Mouse (Mus musculus) limb, embryonic 10.5 days (tissue): ENCODE data around the gene Ripor2. TPM values are rescaled to one million over a fixed set of nuclear protein-coding genes. Genes with fewer than 3 reads are reported as not detected.

ENCODE experiments used
- DNase-seq: peaks from one replicate; pipeline ENCODE4 v3.0.0-alpha.2; 2017; ENCODE audit warnings: low spot score
- H3K27ac ChIP-seq: fragments of 300-500 bp; sonication (generic); 2 replicates; pipeline ENCODE4 v1.5.1; 2016; ENCODE audit warnings: mild to moderate bottlenecking
- H3K27me3 ChIP-seq: fragments of 300-500 bp; sonication (generic); 2 replicates; pipeline ENCODE4 v1.6.1; 2016; ENCODE audit warnings: low read depth, mild to moderate bottlenecking; ENCODE audit not compliant: poor library complexity, severe bottlenecking
- H3K36me3 ChIP-seq: fragments of 300-500 bp; sonication (generic); 2 replicates; pipeline ENCODE4 v1.6.1; 2016; ENCODE audit warnings: mild to moderate bottlenecking, moderate library complexity
- H3K4me1 ChIP-seq: fragments of 300-500 bp; sonication (generic); 2 replicates; pipeline ENCODE4 v1.6.1; 2016
- H3K4me3 ChIP-seq: fragments of 300-500 bp; sonication (generic); 2 replicates; pipeline ENCODE4 v1.5.1; 2016; ENCODE audit warnings: mild to moderate bottlenecking, moderate library complexity
- H3K9me3 ChIP-seq: fragments of 300-500 bp; sonication (generic); replicated peaks from 2 replicates; pipeline ENCODE4 v1.6.1; 2016; ENCODE audit warnings: mild to moderate bottlenecking
- WGBS: fragments of 180-500 bp; shearing (Covaris S2); methylation state at CpG from one replicate; pipeline ENCODE4 v1.1.7; 2016; 5-methylcytosine and 5-hydroxymethylcytosine counted together
- polyA plus RNA-seq: library from polyadenylated mRNA; unstranded; fragments of >200 nt; fragmentation: Nextera tagmentation; extraction: Ambion mirVana; gene quantifications from 2 replicates; pipeline ENCODE4 v1.2.1, GENCODE M21; 2016

The Ripor2 gene
- polyA plus RNA-seq = 0.36 and 0.90 TPM in 2 replicates

- no peak for DNase-seq
- Histone ChIP-seq H3K9me3 (no peaks in the 10 kb centered on the region), H3K36me3 (no peaks in the 10 kb centered on the region), H3K4me3 (no peak within 1 kb of the TSS), H3K27me3 (no peaks in the 10 kb centered on the region), H3K27ac (no peak within 1 kb of the TSS), H3K4me1 (peaks cover under 1% of the 10 kb centered on the region; the same call in 1 of the 2 replicates)
- 89% methylated on average over 10 of the region's 10 CpGs for WGBS
These were observed at the start of gene Ripor2 for GRCm38 (mm10) chr13:24581833-24582232. Ripor2 (plus strand) TSS chr13:24582189.

GRCm38 (mm10) chr13:24536531-24537167 lies 45.3 kb upstream of the Ripor2 start:
- no peaks in the 10 kb centered on the region for H3K4me1 ChIP-seq
- H3K27me3 ChIP-seq = no peaks in the 10 kb centered on the region
- no peak overlapping the region for H3K4me3 ChIP-seq
- no peak overlapping the region for H3K27ac ChIP-seq
- no peaks in the 10 kb centered on the region for H3K36me3 ChIP-seq
- no peak for DNase-seq
- 90% methylated on average over 6 of the region's 6 CpGs for whole genome bisulfite sequencing
- H3K9me3 ChIP-seq = no peaks in the 10 kb centered on the region

DNA sequence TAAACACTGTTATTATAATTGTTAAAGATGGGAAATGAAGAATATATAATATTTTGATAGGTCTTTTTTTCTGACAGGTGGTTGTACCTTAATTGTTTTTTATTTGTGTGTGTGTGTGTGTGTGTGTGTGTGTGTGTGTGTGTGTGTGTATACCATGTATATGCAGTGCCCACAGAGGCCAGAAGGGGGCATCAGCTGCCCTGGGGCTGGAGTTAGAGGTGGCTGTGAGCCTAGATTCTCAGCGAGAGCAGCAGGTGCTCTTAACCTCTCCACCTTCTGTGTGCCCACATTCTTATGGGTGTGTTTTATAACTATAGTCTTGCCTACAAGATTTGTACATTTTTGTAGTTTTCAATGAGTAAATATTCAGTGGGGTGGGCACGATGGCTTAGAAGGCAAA lies 44.0 kb upstream of the Ripor2 start:
- Histone ChIP-seq H3K27me3 (no peaks in the 10 kb centered on the region), H3K4me1 (no peaks in the 10 kb centered on the region), H3K4me3 (no peak overlapping the region), H3K9me3 (no peaks in the 10 kb centered on the region), H3K36me3 (no peaks in the 10 kb centered on the region), H3K27ac (no peak overlapping the region)
- DNase-seq = no peak
- WGBS = 89% methylated on average over 2 of the region's 2 CpGs

GRCm38 (mm10) chr13:24538941-24539340 lies 43.0 kb upstream of the Ripor2 start:
- H3K4me3 ChIP-seq = no peak overlapping the region
- H3K4me1 ChIP-seq = no peaks in the 10 kb centered on the region
- WGBS = 88% methylated on average over 5 of the region's 5 CpGs
- no peaks in the 10 kb centered on the region for H3K9me3 ChIP-seq
- no peaks in the 10 kb centered on the region for H3K27me3 ChIP-seq
- no peak overlapping the region for H3K27ac ChIP-seq
- DNase-seq = no peak
- H3K36me3 ChIP-seq = no peaks in the 10 kb centered on the region

DNA sequence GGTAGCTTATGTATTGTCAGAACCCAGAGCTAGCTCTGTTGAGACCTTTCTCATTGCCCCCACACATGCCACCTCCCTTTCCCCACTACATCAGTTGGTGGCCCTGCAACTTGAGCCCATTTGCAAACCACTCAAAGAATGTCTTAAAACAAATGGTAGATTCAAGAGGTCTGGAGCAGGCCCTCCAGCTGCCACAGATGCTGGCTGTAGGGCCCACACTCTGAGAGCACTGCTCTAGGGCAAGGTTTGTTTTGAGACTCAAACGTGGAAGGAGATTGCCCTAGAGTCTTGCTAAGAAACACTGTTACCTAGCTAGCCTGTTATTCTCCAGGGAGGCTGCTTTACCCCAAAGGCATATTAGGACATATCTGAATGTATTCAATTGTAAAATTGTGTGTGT lies 36.3 kb upstream of the Ripor2 start:
- H3K27ac ChIP-seq = no peak overlapping the region
- no peaks in the 10 kb centered on the region for H3K36me3 ChIP-seq
- 0 out of 2 replicates have a peak, but pooled peaks cover 5% of the 10 kb centered on the region for H3K4me1 ChIP-seq
- H3K9me3 ChIP-seq = no peaks in the 10 kb centered on the region
- no peaks in the 10 kb centered on the region for H3K27me3 ChIP-seq
- 53% methylated on average over 1 of the region's 1 CpGs for WGBS
- no peak for DNase-seq
- H3K4me3 ChIP-seq = no peak overlapping the region

- no peaks in the 10 kb centered on the region for H3K27me3 ChIP-seq
- no peak overlapping the region for H3K4me3 ChIP-seq
- DNase-seq = no peak
- H3K27ac ChIP-seq = no peak overlapping the region
- peaks cover 8% of the 10 kb centered on the region; the same call in 1 of the 2 replicates for H3K4me1 ChIP-seq
- H3K36me3 ChIP-seq = no peaks in the 10 kb centered on the region
- 86% methylated on average over 12 of the region's 12 CpGs for WGBS
- H3K9me3 ChIP-seq = no peaks in the 10 kb centered on the region
These were observed 35.1 kb upstream of the Ripor2 start for GRCm38 (mm10) chr13:24546801-24547459.

GRCm38 (mm10) chr13:24548911-24549310 lies 33.1 kb upstream of the Ripor2 start:
- H3K27me3 ChIP-seq = no peaks in the 10 kb centered on the region
- no peaks in the 10 kb centered on the region for H3K36me3 ChIP-seq
- no peak overlapping the region for H3K27ac ChIP-seq
- peaks cover 8% of the 10 kb centered on the region; the same call in 1 of the 2 replicates for H3K4me1 ChIP-seq
- DNase-seq = no peak
- no peaks in the 10 kb centered on the region for H3K9me3 ChIP-seq
- H3K4me3 ChIP-seq = no peak overlapping the region

DNA sequence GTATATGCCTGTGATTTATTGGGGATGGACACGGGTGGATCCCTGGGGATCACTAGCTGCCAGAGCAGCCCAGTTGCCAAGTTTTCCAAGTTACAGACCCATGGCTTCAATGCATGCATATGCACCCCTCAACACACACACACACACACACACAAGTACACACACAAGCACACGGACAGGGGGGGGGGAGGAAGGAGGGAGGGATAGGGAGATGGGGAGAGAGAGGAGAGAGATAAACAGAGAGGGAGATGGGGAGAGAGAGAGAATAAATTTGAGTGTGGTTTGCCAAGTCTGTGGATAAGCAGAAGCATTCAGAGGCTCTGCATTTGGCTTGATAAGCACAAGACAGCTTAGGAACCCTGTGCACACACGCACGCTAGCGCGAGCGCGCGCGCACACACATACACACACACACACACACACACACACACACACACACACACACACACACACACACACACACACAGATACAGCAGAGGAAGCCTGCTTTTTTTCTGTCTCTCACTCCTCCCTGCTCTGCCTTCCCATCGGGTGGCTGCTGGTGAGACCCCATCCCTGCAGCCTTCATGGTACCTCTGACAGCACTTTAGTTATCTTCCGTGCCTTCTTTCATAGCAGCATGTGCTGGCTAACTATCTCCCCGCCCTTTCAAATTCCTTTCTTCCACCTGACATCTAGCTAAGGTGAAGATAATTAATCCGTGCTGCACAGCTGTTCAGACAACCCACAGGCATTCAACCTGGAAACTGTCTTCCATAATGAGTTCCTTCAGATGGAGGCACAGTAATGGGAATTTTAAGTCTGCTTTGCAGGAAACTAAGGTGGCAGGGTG lies 30.7 kb upstream of the Ripor2 start:
- 72% methylated on average over 14 of the region's 14 CpGs for WGBS
- no peak for DNase-seq

GRCm38 (mm10) chr13:24552039-24552438 lies 29.9 kb upstream of the Ripor2 start:
- no peaks in the 10 kb centered on the region for H3K27me3 ChIP-seq
- H3K4me3 ChIP-seq = no peak overlapping the region
- WGBS = 64% methylated on average over 4 of the region's 4 CpGs
- peaks cover 8% of the 10 kb centered on the region; the same call in 1 of the 2 replicates for H3K4me1 ChIP-seq
- H3K9me3 ChIP-seq = no peaks in the 10 kb centered on the region
- H3K36me3 ChIP-seq = no peaks in the 10 kb centered on the region
- DNase-seq = no peak
- no peak overlapping the region for H3K27ac ChIP-seq

More for the DNA sequence above, 30.7 kb upstream of the Ripor2 start:
- no peaks in the 10 kb centered on the region for H3K27me3 ChIP-seq
- no peak overlapping the region for H3K4me3 ChIP-seq
- H3K27ac ChIP-seq = no peak overlapping the region
- no peaks in the 10 kb centered on the region for H3K36me3 ChIP-seq
- no peaks in the 10 kb centered on the region for H3K9me3 ChIP-seq
- H3K4me1 ChIP-seq = peaks cover 8% of the 10 kb centered on the region; the same call in 1 of the 2 replicates

DNA sequence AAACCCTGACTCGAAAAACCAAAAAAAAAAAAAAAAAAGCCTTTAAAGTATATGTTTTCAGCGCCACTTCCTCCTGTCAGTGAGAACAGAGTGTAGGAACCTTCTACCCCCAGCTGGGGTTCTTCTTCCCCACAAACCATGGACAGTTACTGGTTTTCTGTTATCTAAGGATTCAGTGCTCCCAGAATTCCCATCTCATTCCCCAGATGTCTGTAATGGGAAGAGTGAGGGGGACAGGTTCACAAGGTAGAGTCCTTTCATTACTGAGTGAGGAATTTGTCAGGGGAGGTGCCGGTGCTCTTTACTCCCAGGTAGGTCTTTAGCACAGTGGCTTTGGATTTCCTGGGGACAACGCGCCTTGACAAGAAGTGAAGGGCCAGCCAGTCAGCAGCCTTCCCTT lies 20.6 kb upstream of the Ripor2 start:
- Histone ChIP-seq H3K4me1 (0 out of 2 replicates have a peak, but pooled peaks cover 7% of the 10 kb centered on the region), H3K27ac (no peak overlapping the region), H3K9me3 (no peaks in the 10 kb centered on the region), H3K4me3 (no peak overlapping the region), H3K36me3 (no peaks in the 10 kb centered on the region), H3K27me3 (no peaks in the 10 kb centered on the region)
- 87% methylated on average over 5 of the region's 5 CpGs for WGBS
- no peak for DNase-seq

DNA sequence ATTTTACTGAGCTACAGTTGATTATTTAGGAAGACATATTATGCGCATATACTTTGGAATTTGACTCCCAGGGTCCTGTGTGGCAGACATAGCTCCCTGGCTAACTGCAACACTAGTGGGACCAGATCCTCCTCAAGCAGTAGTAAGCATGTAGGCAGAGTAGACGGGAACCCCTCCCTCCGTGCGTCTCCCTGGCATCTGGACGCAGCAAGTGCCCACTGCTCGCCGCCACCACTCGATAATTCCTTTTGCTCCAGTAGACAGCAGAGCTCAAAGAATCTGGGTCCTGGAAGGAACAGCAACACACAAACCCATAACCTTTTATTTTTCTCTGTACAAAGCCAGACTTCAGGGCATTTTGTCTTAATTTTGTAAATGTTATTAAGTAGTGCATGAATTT lies 17.3 kb upstream of the Ripor2 start:
- H3K36me3 ChIP-seq = no peaks in the 10 kb centered on the region
- H3K9me3 ChIP-seq = no peaks in the 10 kb centered on the region
- 0 out of 2 replicates have a peak, but pooled peaks cover 7% of the 10 kb centered on the region for H3K4me1 ChIP-seq
- no peak overlapping the region for H3K27ac ChIP-seq
- WGBS = 92% methylated on average over 8 of the region's 8 CpGs
- H3K4me3 ChIP-seq = no peak overlapping the region
- DNase-seq = no peak
- no peaks in the 10 kb centered on the region for H3K27me3 ChIP-seq

- no peak overlapping the region for H3K4me3 ChIP-seq
- 0 out of 2 replicates have a peak overlapping the region, but pooled peaks have one; percentile 30 for H3K27ac ChIP-seq
- 75% methylated on average over 8 of the region's 8 CpGs for WGBS
- H3K4me1 ChIP-seq = 0 out of 2 replicates have a peak, but pooled peaks cover 7% of the 10 kb centered on the region
- DNase-seq = no peak
- no peaks in the 10 kb centered on the region for H3K9me3 ChIP-seq
- H3K27me3 ChIP-seq = no peaks in the 10 kb centered on the region
- H3K36me3 ChIP-seq = no peaks in the 10 kb centered on the region
These were observed 16.6 kb upstream of the Ripor2 start for GRCm38 (mm10) chr13:24565230-24565949.
